Mouse (Mus musculus): ENCODE results near the gene Ccl24.

Gene Ccl24

DNA sequence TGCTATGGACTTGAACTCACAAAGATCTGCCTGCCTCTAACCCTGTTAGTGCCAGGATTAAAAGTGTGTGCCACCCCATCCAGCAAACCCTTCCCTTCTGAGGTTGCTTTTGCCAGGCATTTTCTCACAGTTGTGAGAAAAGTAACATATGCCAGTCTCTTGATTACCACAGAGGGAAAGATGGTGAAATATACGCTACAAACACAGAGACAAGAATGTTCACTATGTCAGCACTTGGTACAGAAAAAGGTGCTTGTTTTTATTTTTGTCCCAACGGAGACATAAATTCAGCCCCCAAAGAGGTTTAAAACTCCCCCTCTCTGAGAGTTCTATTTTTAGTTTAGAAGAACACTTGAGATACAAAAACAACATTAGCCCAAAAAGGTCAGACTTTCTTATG is 48.8 kb downstream of the Ccl24 start:
- no peak for TF ChIP-seq GATA4 (IDR thresholded peaks at IDR 0.05; ENCODE audit: insufficient replicate concordance, low read length)

DNA sequence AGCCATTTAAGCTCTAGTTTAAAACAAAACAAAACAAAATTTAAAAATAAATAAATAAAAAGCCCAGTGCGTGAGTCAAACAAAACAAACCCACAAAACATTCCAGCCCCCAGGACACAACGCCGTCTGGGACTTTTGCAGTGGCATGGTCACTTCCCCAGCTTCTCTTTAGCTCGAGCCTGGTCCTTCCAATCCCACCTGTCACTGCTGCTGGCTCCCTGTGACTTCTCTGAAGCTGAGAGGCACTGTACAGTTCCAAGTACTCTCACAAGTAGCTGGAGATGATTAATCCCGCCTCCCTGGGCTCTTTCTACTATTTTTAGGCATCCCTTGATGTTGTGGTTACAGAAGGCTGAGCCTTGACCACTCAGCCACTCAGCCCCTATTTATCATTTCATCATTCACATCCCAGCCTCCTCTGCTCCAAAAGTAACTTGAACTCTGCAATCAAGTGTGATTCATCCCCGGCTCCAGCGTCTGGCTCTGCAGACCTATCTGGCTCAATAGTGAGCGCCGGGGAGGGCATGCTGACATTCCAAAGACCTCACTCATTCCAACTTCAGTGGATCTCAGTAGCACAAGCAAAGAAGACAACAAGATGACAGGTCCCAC is 50.6 kb downstream of the Ccl24 start:
- TF ChIP-seq GATA4 (IDR thresholded peaks at IDR 0.05; ENCODE audit: insufficient replicate concordance, low read length), result no peak

Data from liver, adult (tissue).